Mouse (Mus musculus) forebrain, embryonic 15.5 days (tissue): Measurements from ENCODE around the gene Syt17. TPM values are rescaled to one million over a fixed set of nuclear protein-coding genes. Genes with fewer than 3 reads are reported as not detected.

Experiments
- ATAC-seq: fragments of 200-750 bp; cut with Nextera tagmentation; replicated peaks from 2 replicates; pipeline ENCODE4 v1.8.0; 2017; ENCODE audit warnings: mild to moderate bottlenecking, moderate TSS enrichment, moderate library complexity
- H3K27ac ChIP-seq: fragments of 300-500 bp; sonication (generic); replicated peaks from 2 replicates; pipeline ENCODE4 v1.5.1; 2015; ENCODE audit warnings: mild to moderate bottlenecking, inconsistent platforms
- H3K27me3 ChIP-seq: fragments of 300-500 bp; sonication (generic); 2 replicates; pipeline ENCODE4 v1.6.1; 2015; ENCODE audit warnings: inconsistent platforms
- H3K36me3 ChIP-seq: fragments of 300-500 bp; sonication (generic); 2 replicates; pipeline ENCODE4 v1.6.1; 2015; ENCODE audit warnings: mild to moderate bottlenecking, inconsistent platforms
- H3K4me1 ChIP-seq: fragments of 300-500 bp; sonication (generic); 2 replicates; pipeline ENCODE4 v1.6.1; 2015; ENCODE audit warnings: inconsistent platforms
- H3K4me2 ChIP-seq: fragments of 300-500 bp; sonication (generic); replicated peaks from 2 replicates; pipeline ENCODE4 v1.6.1; 2015; ENCODE audit warnings: mild to moderate bottlenecking, inconsistent platforms
- H3K4me3 ChIP-seq: fragments of 300-500 bp; sonication (generic); 2 replicates; pipeline ENCODE4 v1.5.1; 2015; ENCODE audit warnings: mild to moderate bottlenecking, inconsistent platforms
- H3K9ac ChIP-seq: fragments of 300-500 bp; sonication (generic); replicated peaks from 2 replicates; pipeline ENCODE4 v1.6.1; 2015; ENCODE audit warnings: mild to moderate bottlenecking, inconsistent platforms
- H3K9me3 ChIP-seq: fragments of 300-500 bp; sonication (generic); 2 replicates; pipeline ENCODE4 v1.6.1; 2016; ENCODE audit warnings: inconsistent platforms
- WGBS: fragments of 180-500 bp; shearing (Covaris S2); methylation state at CpG from one replicate; pipeline ENCODE4 v1.1.7; 2015; ENCODE audit warnings: mixed read lengths; 5-methylcytosine and 5-hydroxymethylcytosine counted together
- polyA plus RNA-seq: library from polyadenylated mRNA; unstranded; fragments of >200 nt; fragmentation: Nextera tagmentation; extraction: Ambion mirVana; gene quantifications from 2 replicates; pipeline ENCODE4 v1.2.1, GENCODE M21; 2015

Syt17 gene
- polyA plus RNA-seq, 1 experiment from 2014 or later = 6.5 TPM

- Histone ChIP-seq H3K4me1 (peaks cover 15% of the 10 kb centered on the region), H3K4me2 (no peak overlapping the region), H3K9ac (no peak overlapping the region), H3K27me3 (no peaks in the 10 kb centered on the region), H3K36me3 (no peaks in the 10 kb centered on the region), H3K9me3 (no peaks in the 10 kb centered on the region), H3K4me3 (no peak overlapping the region), H3K27ac (peak overlapping the region; percentile 66)
- 31% methylated on average over 3 of the region's 3 CpGs for WGBS
- ATAC-seq = peak; percentile 77
Observed at GRCm38 (mm10) chr7:118402576-118403022, 45.4 kb downstream of the Syt17 start.

GRCm38 (mm10) chr7:118401949-118402348 is 46.1 kb downstream of the Syt17 start:
- no peak overlapping the region for H3K4me2 ChIP-seq
- H3K27ac ChIP-seq = peak overlapping the region; percentile 66
- no peak overlapping the region for H3K9ac ChIP-seq
- no peak overlapping the region for H3K4me3 ChIP-seq
- H3K27me3 ChIP-seq = no peaks in the 10 kb centered on the region
- 55% methylated on average over 5 of the region's 5 CpGs for WGBS
- peaks cover 15% of the 10 kb centered on the region for H3K4me1 ChIP-seq
- peak; percentile 55; the same call in 1 of the 2 replicates for ATAC-seq
- H3K9me3 ChIP-seq = no peaks in the 10 kb centered on the region
- H3K36me3 ChIP-seq = no peaks in the 10 kb centered on the region

GRCm38 (mm10) chr7:118399764-118400163 is 48.3 kb downstream of the Syt17 start:
- H3K9ac ChIP-seq = no peak overlapping the region
- no peak for ATAC-seq
- H3K4me3 ChIP-seq = no peak overlapping the region
- no peaks in the 10 kb centered on the region for H3K9me3 ChIP-seq
- H3K4me2 ChIP-seq = no peak overlapping the region
- H3K4me1 ChIP-seq = peaks cover 15% of the 10 kb centered on the region
- no peak overlapping the region for H3K27ac ChIP-seq
- no peaks in the 10 kb centered on the region for H3K36me3 ChIP-seq
- H3K27me3 ChIP-seq = no peaks in the 10 kb centered on the region
- 87% methylated on average over 9 of the region's 9 CpGs for WGBS

- Histone ChIP-seq H3K9ac (no peak overlapping the region), H3K27me3 (no peaks in the 10 kb centered on the region), H3K4me1 (no peaks in the 10 kb centered on the region), H3K4me2 (no peak overlapping the region), H3K9me3 (no peaks in the 10 kb centered on the region), H3K4me3 (no peak overlapping the region), H3K27ac (no peak overlapping the region), H3K36me3 (no peaks in the 10 kb centered on the region)
- no peak for ATAC-seq
- 92% methylated on average over 5 of the region's 5 CpGs for WGBS
Observed at GRCm38 (mm10) chr7:118390705-118391104, 57.3 kb downstream of the Syt17 start.

GRCm38 (mm10) chr7:118380996-118381395 is 67.0 kb downstream of the Syt17 start:
- no peak overlapping the region for H3K4me3 ChIP-seq
- H3K9me3 ChIP-seq = no peaks in the 10 kb centered on the region
- ATAC-seq = no peak
- H3K4me2 ChIP-seq = no peak overlapping the region
- 87% methylated on average over 5 of the region's 5 CpGs for WGBS
- no peaks in the 10 kb centered on the region for H3K4me1 ChIP-seq
- no peak overlapping the region for H3K9ac ChIP-seq
- H3K36me3 ChIP-seq = no peaks in the 10 kb centered on the region
- H3K27ac ChIP-seq = no peak overlapping the region
- no peaks in the 10 kb centered on the region for H3K27me3 ChIP-seq

GRCm38 (mm10) chr7:118380056-118380455 is 68.0 kb downstream of the Syt17 start:
- no peak overlapping the region for H3K9ac ChIP-seq
- H3K4me2 ChIP-seq = no peak overlapping the region
- no peaks in the 10 kb centered on the region for H3K4me1 ChIP-seq
- no peaks in the 10 kb centered on the region for H3K27me3 ChIP-seq
- ATAC-seq = no peak
- no peak overlapping the region for H3K4me3 ChIP-seq
- no peak overlapping the region for H3K27ac ChIP-seq
- H3K36me3 ChIP-seq = no peaks in the 10 kb centered on the region
- 88% methylated on average over 3 of the region's 3 CpGs for WGBS
- no peaks in the 10 kb centered on the region for H3K9me3 ChIP-seq

- H3K27me3 ChIP-seq = no peaks in the 10 kb centered on the region
- no peak for ATAC-seq
- H3K9ac ChIP-seq = no peak overlapping the region
- no peaks in the 10 kb centered on the region for H3K4me1 ChIP-seq
- H3K4me2 ChIP-seq = no peak overlapping the region
- H3K9me3 ChIP-seq = no peaks in the 10 kb centered on the region
- no peak overlapping the region for H3K4me3 ChIP-seq
- no peaks in the 10 kb centered on the region for H3K36me3 ChIP-seq
- 94% methylated on average over 4 of the region's 4 CpGs for WGBS
- H3K27ac ChIP-seq = no peak overlapping the region
Observed at GRCm38 (mm10) chr7:118376590-118376989, 71.4 kb downstream of the Syt17 start.

- Histone ChIP-seq H3K4me3 (no peak overlapping the region), H3K27me3 (no peaks in the 10 kb centered on the region), H3K9me3 (no peaks in the 10 kb centered on the region), H3K4me1 (no peaks in the 10 kb centered on the region), H3K27ac (no peak overlapping the region), H3K4me2 (no peak overlapping the region), H3K9ac (no peak overlapping the region), H3K36me3 (no peaks in the 10 kb centered on the region)
- WGBS = 91% methylated on average over 3 of the region's 3 CpGs
- ATAC-seq = no peak
Observed at GRCm38 (mm10) chr7:118375341-118375740, 72.7 kb downstream of the Syt17 start.

GRCm38 (mm10) chr7:118371361-118371760 is 76.7 kb downstream of the Syt17 start:
- H3K36me3 ChIP-seq = no peaks in the 10 kb centered on the region
- 95% methylated on average over 5 of the region's 5 CpGs for WGBS
- no peaks in the 10 kb centered on the region for H3K4me1 ChIP-seq
- no peak overlapping the region for H3K4me2 ChIP-seq
- no peak overlapping the region for H3K27ac ChIP-seq
- ATAC-seq = no peak
- H3K9ac ChIP-seq = no peak overlapping the region
- H3K27me3 ChIP-seq = no peaks in the 10 kb centered on the region
- no peaks in the 10 kb centered on the region for H3K9me3 ChIP-seq
- H3K4me3 ChIP-seq = no peak overlapping the region

- 61% methylated on average over 2 of the region's 2 CpGs for WGBS
- no peaks in the 10 kb centered on the region for H3K27me3 ChIP-seq
Observed at GRCm38 (mm10) chr7:118369705-118370104, 78.3 kb downstream of the Syt17 start.

GRCm38 (mm10) chr7:118365902-118366301 is 82.1 kb downstream of the Syt17 start:
- Histone ChIP-seq H3K27me3 (no peaks in the 10 kb centered on the region), H3K36me3 (no peaks in the 10 kb centered on the region), H3K9ac (no peak overlapping the region), H3K4me1 (peaks cover 10% of the 10 kb centered on the region), H3K4me2 (no peak overlapping the region), H3K9me3 (no peaks in the 10 kb centered on the region), H3K27ac (no peak overlapping the region), H3K4me3 (no peak overlapping the region)
- no peak for ATAC-seq
- WGBS = 81% methylated on average over 3 of the region's 3 CpGs

More at GRCm38 (mm10) chr7:118369705-118370104, 78.3 kb downstream of the Syt17 start:
- no peaks in the 10 kb centered on the region for H3K9me3 ChIP-seq
- H3K4me3 ChIP-seq = no peak overlapping the region
- H3K4me2 ChIP-seq = no peak overlapping the region
- H3K36me3 ChIP-seq = no peaks in the 10 kb centered on the region
- no peak for ATAC-seq
- H3K9ac ChIP-seq = no peak overlapping the region
- peaks cover 3% of the 10 kb centered on the region; the same call in 1 of the 2 replicates for H3K4me1 ChIP-seq
- H3K27ac ChIP-seq = no peak overlapping the region

GRCm38 (mm10) chr7:118365251-118365650 is 82.8 kb downstream of the Syt17 start:
- no peak overlapping the region for H3K4me2 ChIP-seq
- 85% methylated on average over 6 of the region's 6 CpGs for WGBS

GRCm38 (mm10) chr7:118364353-118365007 is 83.5 kb downstream of the Syt17 start:
- Histone ChIP-seq H3K4me3 (no peak overlapping the region), H3K9ac (no peak overlapping the region), H3K4me2 (no peak overlapping the region), H3K9me3 (no peaks in the 10 kb centered on the region), H3K4me1 (peaks cover 10% of the 10 kb centered on the region), H3K27me3 (no peaks in the 10 kb centered on the region), H3K27ac (no peak overlapping the region), H3K36me3 (no peaks in the 10 kb centered on the region)
- WGBS = 30% methylated on average over 7 of the region's 7 CpGs
- peak; percentile 48 for ATAC-seq

More at GRCm38 (mm10) chr7:118365251-118365650, 82.8 kb downstream of the Syt17 start:
- Histone ChIP-seq H3K27ac (no peak overlapping the region), H3K4me1 (peaks cover 10% of the 10 kb centered on the region), H3K9ac (no peak overlapping the region), H3K27me3 (no peaks in the 10 kb centered on the region), H3K36me3 (no peaks in the 10 kb centered on the region), H3K9me3 (no peaks in the 10 kb centered on the region), H3K4me3 (no peak overlapping the region)
- ATAC-seq = no peak
